Mouse (Mus musculus) thymus, postnatal 25 days (tissue): ENCODE measurements around the gene Fam3a.
"Not testable (repeated sequence)": the region's sequence is repeated elsewhere in the genome, so short reads cannot be mapped to it uniquely, and the experiment has no call there.

Experiments
- DNase-seq: peaks from one replicate; pipeline ENCODE4 v3.0.0; 2022

Fam3a gene

GRCm38 (mm10) chrX:74392535-74393443 lies at the start of gene Fam3a, which contains the start of gene Ikbkg:
Fam3a (minus strand) TSS chrX:74393272.
Ikbkg (plus strand) TSS chrX:74393290.
- peak; percentile 82 for DNase-seq

GRCm38 (mm10) chrX:74429290-74429821 lies 36.3 kb upstream of the Fam3a start:
- peak; percentile 72 for DNase-seq

GRCm38 (mm10) chrX:74428826-74429276 lies 35.8 kb upstream of the Fam3a start, which contains the start of gene G6pdx:
G6pdx (minus strand) TSS chrX:74429194.
- DNase-seq = peak; percentile 89

GRCm38 (mm10) chrX:74428146-74428825 lies 35.2 kb upstream of the Fam3a start:
- DNase-seq = no peak

GRCm38 (mm10) chrX:74427116-74427515 lies 34.0 kb upstream of the Fam3a start:
- DNase-seq = no peak

- no peak for DNase-seq
Measured at GRCm38 (mm10) chrX:74426256-74426655, 33.2 kb upstream of the Fam3a start.

GRCm38 (mm10) chrX:74425195-74425594 lies 32.1 kb upstream of the Fam3a start:
- no peak for DNase-seq

GRCm38 (mm10) chrX:74424443-74424842 lies 31.4 kb upstream of the Fam3a start:
- no peak for DNase-seq

GRCm38 (mm10) chrX:74413377-74413776 lies 20.3 kb upstream of the Fam3a start:
- peak; percentile 74 for DNase-seq

- DNase-seq = no peak
Measured at GRCm38 (mm10) chrX:74408340-74408739, 15.3 kb upstream of the Fam3a start.

GRCm38 (mm10) chrX:74400136-74400535 lies 7.1 kb upstream of the Fam3a start:
- DNase-seq = no peak

GRCm38 (mm10) chrX:74388153-74388552 lies 4.9 kb downstream of the Fam3a start:
- DNase-seq = no peak

GRCm38 (mm10) chrX:74384451-74384850 lies 8.6 kb downstream of the Fam3a start:
- no peak for DNase-seq

GRCm38 (mm10) chrX:74372888-74373549 lies 20.1 kb downstream of the Fam3a start, which contains the start of the genes Ubl4a and Slc10a3:
Ubl4a (minus strand) TSS chrX:74373218.
Slc10a3 (minus strand) TSS chrX:74373349.
- peak; percentile 85 for DNase-seq

GRCm38 (mm10) chrX:74368209-74368909 lies 24.7 kb downstream of the Fam3a start:
- peak; percentile 66 for DNase-seq

GRCm38 (mm10) chrX:74367512-74367911 lies 25.6 kb downstream of the Fam3a start:
- no peak for DNase-seq

GRCm38 (mm10) chrX:74359171-74359570 lies 33.9 kb downstream of the Fam3a start:
- DNase-seq = no peak

- not testable (repeated sequence) for DNase-seq
Measured at GRCm38 (mm10) chrX:74357069-74357468, 36.0 kb downstream of the Fam3a start.

- peak; percentile 83 for DNase-seq
Measured at GRCm38 (mm10) chrX:74353467-74353770, 39.7 kb downstream of the Fam3a start, which contains the start of gene Lage3. Lage3 (minus strand) TSS chrX:74353618.

- peak; percentile 2 for DNase-seq
Measured at GRCm38 (mm10) chrX:74352645-74353466, 40.2 kb downstream of the Fam3a start.
